Mouse (Mus musculus) embryonic facial prominence, embryonic 15.5 days (tissue): Measurements from ENCODE around the gene N4bp3. TPM values are rescaled to one million over a fixed set of nuclear protein-coding genes. Genes with fewer than 3 reads are reported as not detected.

Source experiments
- ATAC-seq: fragments of 200-750 bp; cut with Nextera tagmentation; 2 replicates; pipeline ENCODE4 v1.8.0; 2017; ENCODE audit warnings: low read depth, moderate TSS enrichment; ENCODE audit not compliant: insufficient number of reproducible peaks, low FRiP score, low TSS enrichment
- H3K27ac ChIP-seq: fragments of 300-500 bp; sonication (generic); replicated peaks from 2 replicates; pipeline ENCODE4 v1.5.1; 2015; ENCODE audit warnings: mild to moderate bottlenecking, inconsistent platforms
- H3K27me3 ChIP-seq: fragments of 300-500 bp; sonication (generic); 2 replicates; pipeline ENCODE4 v1.6.1; 2015; ENCODE audit warnings: inconsistent platforms
- H3K36me3 ChIP-seq: fragments of 300-500 bp; sonication (generic); 2 replicates; pipeline ENCODE4 v1.6.1; 2015; ENCODE audit warnings: mild to moderate bottlenecking, inconsistent platforms
- H3K4me1 ChIP-seq: fragments of 300-500 bp; sonication (generic); 2 replicates; pipeline ENCODE4 v1.6.1; 2015; ENCODE audit warnings: inconsistent platforms
- H3K4me2 ChIP-seq: fragments of 300-500 bp; sonication (generic); replicated peaks from 2 replicates; pipeline ENCODE4 v1.6.1; 2015; ENCODE audit warnings: mild to moderate bottlenecking, inconsistent platforms
- H3K4me3 ChIP-seq: fragments of 300-500 bp; sonication (generic); replicated peaks from 2 replicates; pipeline ENCODE4 v1.5.1; 2015; ENCODE audit warnings: mild to moderate bottlenecking, inconsistent platforms
- H3K9ac ChIP-seq: fragments of 300-500 bp; sonication (generic); 2 replicates; pipeline ENCODE4 v1.6.1; 2015; ENCODE audit warnings: inconsistent platforms
- H3K9me3 ChIP-seq: fragments of 300-500 bp; sonication (generic); replicated peaks from 2 replicates; pipeline ENCODE4 v1.6.1; 2016; ENCODE audit warnings: inconsistent platforms
- WGBS: fragments of 180-500 bp; shearing (Covaris S2); methylation state at CpG from one replicate; pipeline ENCODE4 v1.1.7; 2015; 5-methylcytosine and 5-hydroxymethylcytosine counted together
- polyA plus RNA-seq: library from polyadenylated mRNA; unstranded; fragments of >200 nt; fragmentation: Nextera tagmentation; extraction: Ambion mirVana; gene quantifications from 2 replicates; pipeline ENCODE4 v1.2.1, GENCODE M21; 2015

Gene N4bp3
- polyA plus RNA-seq, 1 experiment from 2014 or later: 41.0 TPM

GRCm38 (mm10) chr11:51594715-51595350 lies 55.8 kb downstream of the N4bp3 start:
- Histone ChIP-seq H3K36me3 (peaks cover 93% of the 10 kb centered on the region), H3K4me2 (no peak overlapping the region), H3K4me1 (0 out of 2 replicates have a peak, but pooled peaks cover 3% of the 10 kb centered on the region), H3K9me3 (no peaks in the 10 kb centered on the region), H3K9ac (no peak overlapping the region), H3K27me3 (no peaks in the 10 kb centered on the region), H3K4me3 (no peak overlapping the region), H3K27ac (no peak overlapping the region)
- no peak for ATAC-seq
- 66% methylated on average over 3 of the region's 3 CpGs for WGBS

DNA sequence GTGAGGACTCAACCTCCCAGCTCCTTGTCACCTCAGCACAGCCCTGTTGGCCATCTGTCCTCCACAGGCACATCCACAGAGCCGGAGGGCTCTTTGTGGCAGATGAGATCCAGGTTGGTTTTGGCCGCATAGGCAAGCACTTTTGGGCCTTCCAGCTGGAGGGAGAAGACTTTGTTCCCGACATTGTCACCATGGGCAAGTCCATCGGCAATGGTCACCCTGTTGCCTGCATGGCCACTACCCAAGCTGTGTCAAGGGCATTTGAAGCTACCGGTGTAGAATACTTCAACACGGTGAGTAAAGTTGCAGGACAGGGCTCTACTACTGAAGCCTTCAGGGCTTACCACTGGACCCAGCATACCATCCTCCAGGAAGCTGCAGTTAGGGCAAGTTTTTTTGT lies 56.8 kb downstream of the N4bp3 start:
- H3K36me3 ChIP-seq: peaks cover 93% of the 10 kb centered on the region
- no peak for ATAC-seq
- 0 out of 2 replicates have a peak, but pooled peaks cover 3% of the 10 kb centered on the region for H3K4me1 ChIP-seq
- H3K9ac ChIP-seq: no peak overlapping the region
- 86% methylated on average over 6 of the region's 6 CpGs for WGBS
- H3K9me3 ChIP-seq: no peaks in the 10 kb centered on the region
- H3K27ac ChIP-seq: no peak overlapping the region
- H3K4me2 ChIP-seq: no peak overlapping the region
- no peak overlapping the region for H3K4me3 ChIP-seq
- no peaks in the 10 kb centered on the region for H3K27me3 ChIP-seq

DNA sequence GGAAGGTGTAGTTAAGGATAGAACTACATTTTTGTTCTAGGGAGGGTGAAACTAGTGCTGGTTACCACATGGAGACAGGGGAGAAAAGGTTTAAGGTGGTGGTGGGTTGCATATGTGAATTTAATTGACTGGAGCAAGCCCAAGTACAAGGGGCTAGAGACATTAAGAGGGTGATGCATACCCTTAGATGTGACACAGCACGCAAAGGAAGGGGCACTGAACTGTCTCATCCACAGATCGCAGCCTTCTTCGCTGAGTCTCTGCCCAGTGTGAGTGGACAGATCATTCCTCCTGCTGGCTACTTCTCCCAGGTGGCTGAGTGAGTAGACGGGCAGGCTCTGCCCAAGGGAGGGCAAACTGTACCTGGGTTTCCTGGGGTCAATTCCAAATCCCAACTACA lies 57.3 kb downstream of the N4bp3 start:
- Histone ChIP-seq H3K9ac (no peak overlapping the region), H3K9me3 (no peaks in the 10 kb centered on the region), H3K4me1 (0 out of 2 replicates have a peak, but pooled peaks cover 3% of the 10 kb centered on the region), H3K36me3 (peaks cover 93% of the 10 kb centered on the region), H3K4me3 (no peak overlapping the region), H3K4me2 (no peak overlapping the region), H3K27me3 (no peaks in the 10 kb centered on the region), H3K27ac (no peak overlapping the region)
- 88% methylated on average over 4 of the region's 4 CpGs for WGBS
- ATAC-seq: no peak

Other genes with a start within 250 kb of the N4bp3 start
- gene Phykpl, start 66.1 kb downstream of the N4bp3 start, polyA plus RNA-seq: 18.2 and 20.7 TPM in 2 replicates
- 380 and 381 TPM in 2 replicates for gene Hnrnpab, start 44.0 kb downstream of the N4bp3 start, polyA plus RNA-seq
- 138 and 147 TPM in 2 replicates for gene Nhp2, start 31.1 kb downstream of the N4bp3 start, polyA plus RNA-seq
- 53.1 and 55.1 TPM in 2 replicates for gene Rmnd5b, start 14.9 kb downstream of the N4bp3 start, polyA plus RNA-seq
- 4.5 and 5.2 TPM in 2 replicates for gene D930048N14Rik, start 112 bp upstream of the N4bp3 start, polyA plus RNA-seq
- gene 0610009B22Rik, start 38.0 kb upstream of the N4bp3 start, polyA plus RNA-seq: 84.8 and 92.6 TPM in 2 replicates
- gene Sec24a, start 112.8 kb upstream of the N4bp3 start, polyA plus RNA-seq: 15.2 and 17.4 TPM in 2 replicates
- gene Sar1b, start 112.8 kb upstream of the N4bp3 start, polyA plus RNA-seq: 111 and 116 TPM in 2 replicates
- 2.5 and 2.6 TPM in 2 replicates for gene Jade2, start 206.8 kb upstream of the N4bp3 start, polyA plus RNA-seq